Mouse (Mus musculus): ENCODE measurements around the gene Vsig1. TPM values are rescaled to one million over a fixed set of nuclear protein-coding genes. Genes with fewer than 3 reads are reported as not detected.

Gene Vsig1
- polyA plus RNA-seq, 1 experiment from 2014 or later = 0.20 TPM

Other genes starting within 250 kb of the Vsig1 start
- gene Mid2, start 243.0 kb upstream of the Vsig1 start, polyA plus RNA-seq (2015; fragmentation: Nextera tagmentation; extraction: Ambion mirVana) = 1.7 and 2.0 TPM in 2 replicates
- not detected in 2 replicates for gene Tex13b, start 94.2 kb upstream of the Vsig1 start, polyA plus RNA-seq (2015; fragmentation: Nextera tagmentation; extraction: Ambion mirVana)
- 63.2 and 67.8 TPM in 2 replicates for gene Psmd10, start 49.1 kb downstream of the Vsig1 start, polyA plus RNA-seq (2015; fragmentation: Nextera tagmentation; extraction: Ambion mirVana)
- gene Atg4a, start 49.3 kb downstream of the Vsig1 start, polyA plus RNA-seq (2015; fragmentation: Nextera tagmentation; extraction: Ambion mirVana) = 31.0 and 32.9 TPM in 2 replicates

Data from thymus, postnatal 0 days (tissue).